Mouse (Mus musculus) heart, postnatal 0 days (tissue): ENCODE results near the gene Eipr1.

Experiments used
- CTCF ChIP-seq: IDR thresholded peaks from 2 replicates; pipeline ENCODE4 v1.5.1; 2016; ENCODE audit warnings: antibody characterized with exemption, control low read depth, low read depth
- EP300 ChIP-seq: IDR thresholded peaks from 2 replicates; pipeline ENCODE4 v1.6.1; 2016; ENCODE audit warnings: antibody characterized with exemption, low read depth

- TF ChIP-seq CTCF (no peak), EP300 (no peak)
Measured at GRCm38 (mm10) chr12:28800891-28801290, 49.3 kb downstream of the Eipr1 start.
